In the genomic region with DNA sequence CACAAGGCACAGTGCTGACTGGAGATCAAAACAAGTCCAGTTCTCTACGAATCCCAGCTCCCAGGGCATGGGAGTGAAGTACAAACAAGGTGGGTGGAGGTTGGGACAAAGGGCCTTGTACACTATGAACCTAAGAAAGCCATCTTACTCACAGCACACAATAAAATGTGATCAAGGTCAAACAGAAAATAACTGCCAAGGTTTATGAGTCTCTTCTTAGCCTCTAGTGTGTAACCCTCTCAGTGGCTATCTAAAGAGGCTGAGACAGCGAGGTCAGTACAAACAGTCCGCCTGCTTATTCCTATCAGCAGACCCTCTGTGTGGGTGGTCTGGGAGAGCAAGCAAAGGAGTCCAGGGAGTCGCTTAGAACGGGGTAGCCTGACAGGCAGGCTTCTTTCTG, we compare ENCODE assay signal across 28 mouse cellular contexts. TPM values are rescaled to one million over a fixed set of nuclear protein-coding genes. Genes with fewer than 3 reads are reported as not detected.
DNase-seq lines count a peak whose midpoint lies in the region; ATAC-seq and TF ChIP-seq lines count a peak whose summit lies in the region.
"Had no signal": no experiment of that assay in that cellular context is flagged by ENCODE, and none has a peak within 500 bp of the region (broad histone marks: within the 10 kb centered on the region; RNA-seq: fewer than 3 reads in every experiment).

No protein-coding gene starts in this region.

- no peak overlapping the region; the same call in 1 of the 2 replicates for H3K4me2 ChIP-seq in liver, embryonic 12.5 days
- H3K4me2 ChIP-seq in liver, embryonic 11.5 days, result no peak overlapping the region
- no peak overlapping the region for H3K4me2 ChIP-seq in intestine, embryonic 16.5 days (ENCODE audit: low read depth, low read length)
- H3K4me2 ChIP-seq in liver, postnatal 0 days (ENCODE audit: low read depth, low read length), result no peak overlapping the region
- H3K4me2 ChIP-seq: embryonic facial prominence, embryonic 12.5 days; forebrain, embryonic 15.5 days; hindbrain, embryonic 13.5 days; limb, embryonic 13.5 days; midbrain, embryonic 11.5 days had no signal

- H3K27ac ChIP-seq in liver, embryonic 12.5 days, result peak overlapping the region; percentile 95
- no peak overlapping the region for H3K27ac ChIP-seq in liver, embryonic 11.5 days (ENCODE audit: low read depth, low read length)
- H3K27ac ChIP-seq in intestine, embryonic 16.5 days (ENCODE audit: low read length), result no peak overlapping the region
- H3K27ac ChIP-seq in liver, postnatal 0 days (ENCODE audit: low read depth), result peak overlapping the region; percentile 84
- H3K27ac ChIP-seq: embryonic facial prominence, embryonic 12.5 days; forebrain, embryonic 15.5 days; hindbrain, embryonic 13.5 days; limb, embryonic 13.5 days had no signal

- WGBS in liver, embryonic 12.5 days (ENCODE audit: insufficient replicate concordance), result 81% methylated on average over 5 of the region's 5 CpGs
- WGBS in liver, embryonic 11.5 days, result 86% methylated on average over 5 of the region's 5 CpGs
- 57% methylated on average over 5 of the region's 5 CpGs for WGBS in intestine, embryonic 16.5 days
- WGBS in liver, postnatal 0 days (ENCODE audit: insufficient replicate concordance), result 86% methylated on average over 5 of the region's 5 CpGs

- H3K36me3 ChIP-seq in liver, embryonic 12.5 days, result peaks cover 80% of the 10 kb centered on the region
- peaks cover 29% of the 10 kb centered on the region for H3K36me3 ChIP-seq in liver, embryonic 11.5 days (ENCODE audit: control insufficient read depth, insufficient read depth, low read length)
- peaks cover 18% of the 10 kb centered on the region for H3K36me3 ChIP-seq in intestine, embryonic 16.5 days (ENCODE audit: control insufficient read depth, insufficient read depth, low read length)
- peaks cover 68% of the 10 kb centered on the region for H3K36me3 ChIP-seq in liver, postnatal 0 days (replicated peaks; ENCODE audit: insufficient read depth, low read length)

- H3K4me3 ChIP-seq in liver, embryonic 12.5 days, result no peak overlapping the region
- no peak overlapping the region for H3K4me3 ChIP-seq in liver, embryonic 11.5 days (ENCODE audit: low read depth, low read length)
- no peak overlapping the region for H3K4me3 ChIP-seq in intestine, embryonic 16.5 days (ENCODE audit: low read length)
- H3K4me3 ChIP-seq in liver, postnatal 0 days (ENCODE audit: low read depth, low read length), result no peak overlapping the region
- H3K4me3 ChIP-seq: embryonic facial prominence, embryonic 12.5 days; forebrain, embryonic 15.5 days; hindbrain, embryonic 13.5 days; limb, embryonic 13.5 days had no signal

- DNase-seq in adrenal gland, adult 2 months, result peak; percentile 36
- no peak for DNase-seq in adrenal gland, postnatal 10 days
- DNase-seq in liver, embryonic 11.5 days (ENCODE audit: low spot score), result no peak
- DNase-seq in liver, postnatal 0 days, result no peak
- no peak for DNase-seq in Muller cell, postnatal 12 days (ENCODE audit: inconsistent ontology term)
- no peak for DNase-seq in cerebellum, adult 8-10 months
- DNase-seq: lung, adult 2 months; right cerebral cortex, postnatal 4 days had no signal

- no peaks in the 10 kb centered on the region for H3K27me3 ChIP-seq in liver, embryonic 12.5 days (replicated peaks)
- H3K27me3 ChIP-seq in liver, embryonic 11.5 days (replicated peaks; ENCODE audit: control insufficient read depth, insufficient read depth, low read length), result no peaks in the 10 kb centered on the region
- no peaks in the 10 kb centered on the region for H3K27me3 ChIP-seq in intestine, embryonic 16.5 days (replicated peaks; ENCODE audit: control insufficient read depth, insufficient read depth, low read length)
- no peaks in the 10 kb centered on the region for H3K27me3 ChIP-seq in liver, postnatal 0 days (ENCODE audit: insufficient read depth, low read length)
- H3K27me3 ChIP-seq: embryonic facial prominence, embryonic 12.5 days; forebrain, embryonic 15.5 days; hindbrain, embryonic 13.5 days; limb, embryonic 13.5 days had no signal

- H3K9me3 ChIP-seq in liver, embryonic 12.5 days (replicated peaks), result no peaks in the 10 kb centered on the region
- H3K9me3 ChIP-seq in liver, embryonic 11.5 days (ENCODE audit: control insufficient read depth, low read length), result no peaks in the 10 kb centered on the region
- no peaks in the 10 kb centered on the region for H3K9me3 ChIP-seq in intestine, embryonic 16.5 days (ENCODE audit: control insufficient read depth, low read length)
- H3K9me3 ChIP-seq in liver, postnatal 0 days (ENCODE audit: low read length), result no peaks in the 10 kb centered on the region
- H3K9me3 ChIP-seq: embryonic facial prominence, embryonic 12.5 days; forebrain, embryonic 15.5 days; G1E; hindbrain, embryonic 13.5 days; limb, embryonic 13.5 days had no signal

- 0 out of 2 replicates have a peak overlapping the region, but pooled peaks have one; percentile 31 for H3K9ac ChIP-seq in liver, embryonic 12.5 days
- H3K9ac ChIP-seq in liver, embryonic 11.5 days (ENCODE audit: low read depth, low read length), result no peak overlapping the region
- no peak overlapping the region for H3K9ac ChIP-seq in intestine, embryonic 16.5 days (ENCODE audit: low read depth, low read length)
- no peak overlapping the region for H3K9ac ChIP-seq in liver, postnatal 0 days (replicated peaks)
- H3K9ac ChIP-seq: embryonic facial prominence, embryonic 12.5 days; forebrain, embryonic 15.5 days; hindbrain, embryonic 13.5 days; limb, embryonic 13.5 days had no signal

- peaks cover 50% of the 10 kb centered on the region for H3K4me1 ChIP-seq in liver, embryonic 12.5 days
- peaks cover 8% of the 10 kb centered on the region; the same call in 1 of the 2 replicates for H3K4me1 ChIP-seq in liver, embryonic 11.5 days (replicated peaks; ENCODE audit: control insufficient read depth, insufficient read depth, low read length)
- H3K4me1 ChIP-seq in intestine, embryonic 16.5 days (ENCODE audit: control insufficient read depth, insufficient read depth, low read length), result peaks cover 10% of the 10 kb centered on the region
- H3K4me1 ChIP-seq in liver, postnatal 0 days (ENCODE audit: insufficient read depth), result peaks cover 24% of the 10 kb centered on the region
- H3K4me1 ChIP-seq: embryonic facial prominence, embryonic 12.5 days; hindbrain, embryonic 13.5 days; limb, embryonic 13.5 days had no signal

- no peak for TF ChIP-seq CTCF in liver, postnatal 0 days (IDR thresholded peaks at IDR 0.05; ENCODE audit: low read depth)

- TF ChIP-seq EP300 in liver, postnatal 0 days (IDR thresholded peaks at IDR 0.05; ENCODE audit: low read depth), result peak; percentile 32; the same call in 1 of the 2 replicates

- no peak for ATAC-seq in liver, embryonic 12.5 days
- ATAC-seq in liver, embryonic 11.5 days (replicated peaks; ENCODE audit: low FRiP score), result no peak
- ATAC-seq in intestine, embryonic 16.5 days, result peak; percentile 24; the same call in 1 of the 2 replicates
- no peak for ATAC-seq in liver, postnatal 0 days
- ATAC-seq: forebrain, embryonic 15.5 days; midbrain, embryonic 16.5 days; Patski had no signal

RNA-seq across cellular contexts. Expression of gene Fbxl3, which starts 11.5 kb away (rescaled TPM):
- total RNA-seq in adrenal gland, adult 2 months (2021), result 10 to 100 TPM; 71.4 to 82.8 TPM
- 40.0 and 45.1 TPM in 2 replicates for polyA plus RNA-seq in adrenal gland, adult 2 months (2012; rRNA removed)
- total RNA-seq in adrenal gland, postnatal 10 days (2021), result 10 to 100 TPM; 66.4 to 75.9 TPM
- 14.7 and 16.4 TPM in 2 replicates for polyA plus RNA-seq in liver, embryonic 12.5 days (2016; fragmentation: Nextera tagmentation; extraction: Ambion mirVana)
- 15.1 and 16.0 TPM in 2 replicates for polyA plus RNA-seq in liver, embryonic 11.5 days (2014; fragmentation: Nextera tagmentation; extraction: Ambion mirVana)
- 19.0 and 19.4 TPM in 2 replicates for polyA plus RNA-seq in intestine, embryonic 16.5 days (2015; fragmentation: Nextera tagmentation; extraction: Ambion mirVana)
- 10.2 and 10.7 TPM in 2 replicates for polyA plus RNA-seq in liver, postnatal 0 days (2015; fragmentation: Nextera tagmentation; extraction: Ambion mirVana)

RNA-seq across cellular contexts. Expression of gene Cln5, which starts 17.8 kb away (rescaled TPM):
- total RNA-seq in adrenal gland, adult 2 months (2021), result 10 to 100 TPM; 33.0 to 35.2 TPM
- polyA plus RNA-seq in adrenal gland, adult 2 months (2012; rRNA removed), result 38.2 and 38.7 TPM in 2 replicates
- total RNA-seq in adrenal gland, postnatal 10 days (2021), result 10 to 100 TPM; 20.6 to 20.8 TPM
- 23.2 and 23.9 TPM in 2 replicates for polyA plus RNA-seq in liver, embryonic 12.5 days (2016; fragmentation: Nextera tagmentation; extraction: Ambion mirVana)
- polyA plus RNA-seq in liver, embryonic 11.5 days (2014; fragmentation: Nextera tagmentation; extraction: Ambion mirVana), result 29.4 and 31.8 TPM in 2 replicates
- polyA plus RNA-seq in intestine, embryonic 16.5 days (2015; fragmentation: Nextera tagmentation; extraction: Ambion mirVana), result 27.2 and 28.3 TPM in 2 replicates
- 14.2 and 15.2 TPM in 2 replicates for polyA plus RNA-seq in liver, postnatal 0 days (2015; fragmentation: Nextera tagmentation; extraction: Ambion mirVana)

RNA-seq across cellular contexts. Expression of gene Acod1, which starts 41.1 kb away (rescaled TPM):
- total RNA-seq in adrenal gland, adult 2 months (2021), result not detected
- polyA plus RNA-seq in adrenal gland, adult 2 months (2012; rRNA removed), result 0.06 TPM in 1 of 2 replicates, not detected in the other
- not detected for total RNA-seq in adrenal gland, postnatal 10 days (2021)
- polyA plus RNA-seq in liver, embryonic 12.5 days (2016; fragmentation: Nextera tagmentation; extraction: Ambion mirVana), result 0.10 and 0.12 TPM in 2 replicates
- polyA plus RNA-seq in liver, embryonic 11.5 days (2014; fragmentation: Nextera tagmentation; extraction: Ambion mirVana), result 0.16 and 0.25 TPM in 2 replicates
- 0.05 TPM in 1 of 2 replicates, not detected in the other for polyA plus RNA-seq in intestine, embryonic 16.5 days (2015; fragmentation: Nextera tagmentation; extraction: Ambion mirVana)
- polyA plus RNA-seq in liver, postnatal 0 days (2015; fragmentation: Nextera tagmentation; extraction: Ambion mirVana), result 0.09 TPM in 1 of 2 replicates, not detected in the other
- total RNA-seq: adrenal gland, postnatal 4 days; gastrocnemius, adult 8-10 months; heart, postnatal 4 days; layer of hippocampus, adult 8-10 months; left cerebral cortex, adult 8-10 months; left cerebral cortex, postnatal 36 days had no signal
- polyA plus RNA-seq: embryonic facial prominence, embryonic 12.5 days; forebrain, embryonic 15.5 days; G1E; heart, embryonic 16.5 days; hindbrain, embryonic 13.5 days; kidney, adult 2 months; kidney, embryonic 16.5 days; limb, embryonic 13.5 days; midbrain, embryonic 11.5 days; midbrain, embryonic 16.5 days; neural tube, embryonic 11.5 days had no signal

Comparison
In these comparisons a context has a peak if more than half of its experiments do, and no peak if none do; other contexts are left out.
1. H3K27ac ChIP-seq: peak in liver, embryonic 12.5 days (single experiment) and liver, postnatal 0 days (single experiment); none in liver, embryonic 11.5 days (single experiment) and intestine, embryonic 16.5 days (single experiment).